Mouse (Mus musculus): ENCODE results near the gene Cdpf1. TPM values are rescaled to one million over a fixed set of nuclear protein-coding genes. Genes with fewer than 3 reads are reported as not detected.
"Not testable (repeated sequence)": the region's sequence is repeated elsewhere in the genome, so short reads cannot be mapped to it uniquely, and the experiment has no call there.

Gene Cdpf1
- polyA plus RNA-seq, 1 experiment from 2014 or later: 35.1 TPM

- Histone ChIP-seq H3K9ac (no peak overlapping the region), H3K9me3 (replicated peaks) (0 out of 2 replicates have a peak, but pooled peaks cover 3% of the 10 kb centered on the region), H3K4me1 (no peaks in the 10 kb centered on the region), H3K27ac (replicated peaks) (no peak overlapping the region), H3K4me3 (replicated peaks) (no peak overlapping the region), H3K4me2 (replicated peaks) (no peak overlapping the region), H3K27me3 (no peaks in the 10 kb centered on the region), H3K36me3 (no peaks in the 10 kb centered on the region)
- ATAC-seq (ENCODE audit: insufficient number of reproducible peaks, low FRiP score, low TSS enrichment, low read depth): no peak
- WGBS: 75% methylated on average over 3 of the region's 3 CpGs
These were observed 27.2 kb downstream of the Cdpf1 start for GRCm38 (mm10) chr15:85784341-85784740.

GRCm38 (mm10) chr15:85783146-85783545 lies 28.4 kb downstream of the Cdpf1 start:
- ATAC-seq (ENCODE audit: insufficient number of reproducible peaks, low FRiP score, low TSS enrichment, low read depth): no peak
- no peaks in the 10 kb centered on the region for H3K27me3 ChIP-seq
- no peak overlapping the region for H3K4me3 ChIP-seq (replicated peaks)
- H3K27ac ChIP-seq (replicated peaks): no peak overlapping the region
- no peak overlapping the region for H3K4me2 ChIP-seq (replicated peaks)
- H3K9ac ChIP-seq: no peak overlapping the region
- 84% methylated on average over 4 of the region's 4 CpGs for WGBS
- no peaks in the 10 kb centered on the region for H3K36me3 ChIP-seq
- 0 out of 2 replicates have a peak, but pooled peaks cover 3% of the 10 kb centered on the region for H3K9me3 ChIP-seq (replicated peaks)
- H3K4me1 ChIP-seq: no peaks in the 10 kb centered on the region

GRCm38 (mm10) chr15:85778891-85779290 lies 32.6 kb downstream of the Cdpf1 start:
- not testable (repeated sequence) for ATAC-seq (ENCODE audit: insufficient number of reproducible peaks, low FRiP score, low TSS enrichment, low read depth); H3K4me3 ChIP-seq (replicated peaks); H3K9me3 ChIP-seq (replicated peaks)

GRCm38 (mm10) chr15:85776771-85777170 lies 34.7 kb downstream of the Cdpf1 start:
- ATAC-seq (ENCODE audit: insufficient number of reproducible peaks, low FRiP score, low TSS enrichment, low read depth): no peak
- H3K9me3 ChIP-seq (replicated peaks): no peaks in the 10 kb centered on the region

More at GRCm38 (mm10) chr15:85778891-85779290, 32.6 kb downstream of the Cdpf1 start:
- H3K4me1 ChIP-seq; H3K36me3 ChIP-seq; H3K9ac ChIP-seq; H3K4me2 ChIP-seq (replicated peaks); H3K27ac ChIP-seq (replicated peaks); H3K27me3 ChIP-seq: not testable (repeated sequence)
- 90% methylated on average over 6 of the region's 6 CpGs for WGBS

GRCm38 (mm10) chr15:85776241-85776640 lies 35.3 kb downstream of the Cdpf1 start:
- no peaks in the 10 kb centered on the region for H3K27me3 ChIP-seq
- 61% methylated on average over 2 of the region's 2 CpGs for WGBS
- no peak overlapping the region for H3K4me2 ChIP-seq (replicated peaks)
- H3K9me3 ChIP-seq (replicated peaks): no peaks in the 10 kb centered on the region
- H3K9ac ChIP-seq: no peak overlapping the region
- no peak for ATAC-seq (ENCODE audit: insufficient number of reproducible peaks, low FRiP score, low TSS enrichment, low read depth)
- no peaks in the 10 kb centered on the region for H3K4me1 ChIP-seq
- no peak overlapping the region for H3K27ac ChIP-seq (replicated peaks)
- no peak overlapping the region for H3K4me3 ChIP-seq (replicated peaks)
- H3K36me3 ChIP-seq: no peaks in the 10 kb centered on the region

More at GRCm38 (mm10) chr15:85776771-85777170, 34.7 kb downstream of the Cdpf1 start:
- no peaks in the 10 kb centered on the region for H3K4me1 ChIP-seq
- no peaks in the 10 kb centered on the region for H3K36me3 ChIP-seq
- H3K27ac ChIP-seq (replicated peaks): no peak overlapping the region
- H3K4me2 ChIP-seq (replicated peaks): no peak overlapping the region
- H3K27me3 ChIP-seq: no peaks in the 10 kb centered on the region
- H3K9ac ChIP-seq: no peak overlapping the region
- WGBS: 59% methylated on average over 5 of the region's 5 CpGs
- no peak overlapping the region for H3K4me3 ChIP-seq (replicated peaks)

- H3K4me2 ChIP-seq (replicated peaks): no peak overlapping the region
- no peak overlapping the region for H3K4me3 ChIP-seq (replicated peaks)
- H3K9ac ChIP-seq: no peak overlapping the region
- H3K4me1 ChIP-seq: no peaks in the 10 kb centered on the region
- 0 out of 2 replicates have a peak, but pooled peaks cover 2% of the 10 kb centered on the region for H3K27me3 ChIP-seq
- ATAC-seq (ENCODE audit: insufficient number of reproducible peaks, low FRiP score, low TSS enrichment, low read depth): no peak
- H3K36me3 ChIP-seq: no peaks in the 10 kb centered on the region
- WGBS: 88% methylated on average over 7 of the region's 7 CpGs
- H3K27ac ChIP-seq (replicated peaks): no peak overlapping the region
- no peaks in the 10 kb centered on the region for H3K9me3 ChIP-seq (replicated peaks)
These were observed 36.5 kb downstream of the Cdpf1 start for GRCm38 (mm10) chr15:85775001-85775400.

- H3K9ac ChIP-seq: no peak overlapping the region
- H3K4me2 ChIP-seq (replicated peaks): no peak overlapping the region
- no peaks in the 10 kb centered on the region for H3K9me3 ChIP-seq (replicated peaks)
- H3K27me3 ChIP-seq: 0 out of 2 replicates have a peak, but pooled peaks cover 2% of the 10 kb centered on the region
- H3K36me3 ChIP-seq: no peaks in the 10 kb centered on the region
- H3K27ac ChIP-seq (replicated peaks): no peak overlapping the region
- no peaks in the 10 kb centered on the region for H3K4me1 ChIP-seq
- H3K4me3 ChIP-seq (replicated peaks): no peak overlapping the region
- no peak for ATAC-seq (ENCODE audit: insufficient number of reproducible peaks, low FRiP score, low TSS enrichment, low read depth)
- 90% methylated on average over 9 of the region's 9 CpGs for WGBS
These were observed 37.1 kb downstream of the Cdpf1 start for GRCm38 (mm10) chr15:85774419-85774818.

GRCm38 (mm10) chr15:85772146-85772740 lies 39.3 kb downstream of the Cdpf1 start:
- H3K9ac ChIP-seq: no peak overlapping the region
- no peaks in the 10 kb centered on the region for H3K4me1 ChIP-seq
- H3K36me3 ChIP-seq: no peaks in the 10 kb centered on the region
- no peak overlapping the region for H3K27ac ChIP-seq (replicated peaks)
- no peaks in the 10 kb centered on the region for H3K9me3 ChIP-seq (replicated peaks)
- 0 out of 2 replicates have a peak, but pooled peaks cover 2% of the 10 kb centered on the region for H3K27me3 ChIP-seq
- 75% methylated on average over 11 of the region's 11 CpGs for WGBS
- no peak overlapping the region for H3K4me3 ChIP-seq (replicated peaks)
- no peak for ATAC-seq (ENCODE audit: insufficient number of reproducible peaks, low FRiP score, low TSS enrichment, low read depth)
- H3K4me2 ChIP-seq (replicated peaks): no peak overlapping the region

- no peak overlapping the region for H3K27ac ChIP-seq (replicated peaks)
- no peak overlapping the region for H3K4me3 ChIP-seq (replicated peaks)
- 80% methylated on average over 17 of the region's 17 CpGs for WGBS
- no peak overlapping the region for H3K9ac ChIP-seq
- H3K9me3 ChIP-seq (replicated peaks): no peaks in the 10 kb centered on the region
- H3K4me2 ChIP-seq (replicated peaks): no peak overlapping the region
- H3K36me3 ChIP-seq: no peaks in the 10 kb centered on the region
- H3K4me1 ChIP-seq: no peaks in the 10 kb centered on the region
- 0 out of 2 replicates have a peak, but pooled peaks cover 2% of the 10 kb centered on the region for H3K27me3 ChIP-seq
- no peak for ATAC-seq (ENCODE audit: insufficient number of reproducible peaks, low FRiP score, low TSS enrichment, low read depth)
These were observed 40.0 kb downstream of the Cdpf1 start for GRCm38 (mm10) chr15:85771306-85772121.

- no peak overlapping the region for H3K4me2 ChIP-seq (replicated peaks)
- H3K27me3 ChIP-seq: 0 out of 2 replicates have a peak, but pooled peaks cover 2% of the 10 kb centered on the region
- H3K9me3 ChIP-seq (replicated peaks): no peaks in the 10 kb centered on the region
- WGBS: 89% methylated on average over 8 of the region's 8 CpGs
- H3K27ac ChIP-seq (replicated peaks): no peak overlapping the region
- ATAC-seq (ENCODE audit: insufficient number of reproducible peaks, low FRiP score, low TSS enrichment, low read depth): no peak
- H3K4me3 ChIP-seq (replicated peaks): no peak overlapping the region
- no peaks in the 10 kb centered on the region for H3K4me1 ChIP-seq
- no peak overlapping the region for H3K9ac ChIP-seq
- no peaks in the 10 kb centered on the region for H3K36me3 ChIP-seq
These were observed 42.5 kb downstream of the Cdpf1 start for GRCm38 (mm10) chr15:85768991-85769390.

GRCm38 (mm10) chr15:85766677-85767076 lies 44.8 kb downstream of the Cdpf1 start:
- Histone ChIP-seq H3K27me3 (0 out of 2 replicates have a peak, but pooled peaks cover 2% of the 10 kb centered on the region), H3K36me3 (no peaks in the 10 kb centered on the region), H3K9ac (no peak overlapping the region), H3K4me2 (replicated peaks) (no peak overlapping the region), H3K27ac (replicated peaks) (no peak overlapping the region), H3K4me3 (replicated peaks) (no peak overlapping the region), H3K9me3 (replicated peaks) (no peaks in the 10 kb centered on the region), H3K4me1 (no peaks in the 10 kb centered on the region)
- no peak for ATAC-seq (ENCODE audit: insufficient number of reproducible peaks, low FRiP score, low TSS enrichment, low read depth)
- 87% methylated on average over 5 of the region's 5 CpGs for WGBS
